Comparison of ENCODE assay signal across 27 mouse cellular contexts in the genomic region with DNA sequence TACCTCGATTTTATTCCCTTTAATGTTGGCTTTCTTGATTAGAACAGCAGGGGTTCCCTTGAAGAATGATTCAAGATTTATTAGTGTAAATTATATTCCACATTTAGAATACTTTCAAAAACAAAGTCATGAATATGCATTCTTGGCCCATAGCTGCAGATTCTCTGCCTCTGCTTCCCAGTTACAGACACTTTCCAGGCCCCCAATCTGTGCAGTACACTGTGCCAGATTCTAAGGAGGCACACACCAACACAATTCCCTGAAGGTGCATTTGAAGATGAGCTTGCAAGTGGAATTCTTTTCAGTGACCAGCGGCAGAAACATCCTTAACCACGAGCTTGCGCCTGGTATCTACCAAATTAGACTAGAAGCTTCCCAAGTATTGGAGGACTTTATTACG. TPM values are rescaled to one million over a fixed set of nuclear protein-coding genes. Genes with fewer than 3 reads are reported as not detected.
A peak's percentile ranks its signal among the peaks of the same experiment; 100 is the strongest.
DNase-seq lines count a peak whose midpoint lies in the region; ATAC-seq and TF ChIP-seq lines count a peak whose summit lies in the region.
"Had no signal": no experiment of that assay in that cellular context is flagged by ENCODE, and none has a peak within 500 bp of the region (broad histone marks: within the 10 kb centered on the region; RNA-seq: fewer than 3 reads in every experiment).

No protein-coding gene starts in this region.

- no peak overlapping the region for H3K4me2 ChIP-seq in forebrain, embryonic 16.5 days (ENCODE audit: low read length)
- H3K4me2 ChIP-seq in forebrain, embryonic 11.5 days (ENCODE audit: low read depth, low read length, severe bottlenecking) = no peak overlapping the region
- no peak overlapping the region for H3K4me2 ChIP-seq in intestine, embryonic 16.5 days (ENCODE audit: low read depth, low read length)
- no peak overlapping the region for H3K4me2 ChIP-seq in hindbrain, embryonic 12.5 days (replicated peaks)
- H3K4me2 ChIP-seq: embryonic facial prominence, embryonic 13.5 days; heart, embryonic 13.5 days; hindbrain, embryonic 14.5 days; kidney, embryonic 15.5 days; midbrain, embryonic 12.5 days; neural tube, embryonic 12.5 days had no signal

- TF ChIP-seq CTCF in left cerebral cortex, adult 2 months (IDR thresholded peaks at IDR 0.05) = no peak

- intact Hi-C loops in left cerebral cortex, adult 2 months (cut with DNase I) = no loop called here
- intact Hi-C loops in left cerebral cortex, postnatal 14 days (cut with DNase I) = no loop called here

- H3K27ac ChIP-seq in forebrain, embryonic 16.5 days (ENCODE audit: low read length) = no peak overlapping the region
- H3K27ac ChIP-seq in forebrain, embryonic 11.5 days (ENCODE audit: low read depth, low read length) = no peak overlapping the region
- H3K27ac ChIP-seq in left cerebral cortex, adult 2 months = no peak overlapping the region
- no peak overlapping the region for H3K27ac ChIP-seq in intestine, embryonic 16.5 days (ENCODE audit: low read length)
- H3K27ac ChIP-seq in hindbrain, embryonic 12.5 days = no peak overlapping the region
- H3K27ac ChIP-seq: embryonic facial prominence, embryonic 13.5 days; heart, embryonic 13.5 days; hindbrain, embryonic 14.5 days; kidney, embryonic 15.5 days; midbrain, embryonic 12.5 days; neural tube, embryonic 12.5 days; stomach, postnatal 0 days had no signal

- ATAC-seq in forebrain, embryonic 16.5 days = peak; percentile 87
- ATAC-seq in forebrain, embryonic 11.5 days (replicated peaks; ENCODE audit: low FRiP score) = no peak
- no peak for ATAC-seq in intestine, embryonic 16.5 days
- no peak for ATAC-seq in hindbrain, embryonic 12.5 days (ENCODE audit: low FRiP score)
- ATAC-seq: liver, postnatal 0 days had no signal

- no peaks in the 10 kb centered on the region for H3K9me3 ChIP-seq in forebrain, embryonic 16.5 days (ENCODE audit: control insufficient read depth, low read length)
- H3K9me3 ChIP-seq in forebrain, embryonic 11.5 days (ENCODE audit: control insufficient read depth, low read length) = no peaks in the 10 kb centered on the region
- H3K9me3 ChIP-seq in intestine, embryonic 16.5 days (ENCODE audit: control insufficient read depth, low read length) = no peaks in the 10 kb centered on the region
- no peaks in the 10 kb centered on the region for H3K9me3 ChIP-seq in hindbrain, embryonic 12.5 days (replicated peaks)
- H3K9me3 ChIP-seq: embryonic facial prominence, embryonic 13.5 days; heart, embryonic 13.5 days; kidney, embryonic 15.5 days; midbrain, embryonic 12.5 days; neural tube, embryonic 12.5 days had no signal

- no peak overlapping the region for H3K4me3 ChIP-seq in forebrain, embryonic 16.5 days (replicated peaks; ENCODE audit: low read length)
- H3K4me3 ChIP-seq in forebrain, embryonic 11.5 days (ENCODE audit: low read depth, low read length) = no peak overlapping the region
- H3K4me3 ChIP-seq in left cerebral cortex, adult 2 months = no peak overlapping the region
- H3K4me3 ChIP-seq in intestine, embryonic 16.5 days (ENCODE audit: low read length) = no peak overlapping the region
- no peak overlapping the region for H3K4me3 ChIP-seq in hindbrain, embryonic 12.5 days
- H3K4me3 ChIP-seq: embryonic facial prominence, embryonic 13.5 days; heart, embryonic 13.5 days; kidney, embryonic 15.5 days; midbrain, embryonic 12.5 days; neural tube, embryonic 12.5 days had no signal

- no peak for DNase-seq in forebrain, embryonic 11.5 days (ENCODE audit: low spot score)
- DNase-seq in left cerebral cortex, adult 2 months (ENCODE audit: extremely low spot score in 1 of 2, low spot score in 2 of 2) = peak; percentile 14 to 35
- no peak for DNase-seq in left cerebral cortex, adult 11 months (ENCODE audit: low spot score)
- DNase-seq in left cerebral cortex, postnatal 14 days (ENCODE audit: low spot score in 2 of 2) = peak; percentile 6 to 19
- DNase-seq in right cerebral cortex, postnatal 36 days (ENCODE audit: low spot score in 2 of 2) = peak; percentile 7 to 48
- DNase-seq: adrenal gland, postnatal 25 days; cerebellum, adult 2 months; heart, adult 11 months; kidney, postnatal 4 days; liver; liver, postnatal 0 days; lung, postnatal 10 days; thymus, postnatal 25 days had no signal

- H3K36me3 ChIP-seq in forebrain, embryonic 16.5 days (ENCODE audit: control insufficient read depth, insufficient read depth) = no peaks in the 10 kb centered on the region
- H3K36me3 ChIP-seq in forebrain, embryonic 11.5 days (ENCODE audit: control insufficient read depth, insufficient read depth, low read length) = no peaks in the 10 kb centered on the region
- no peaks in the 10 kb centered on the region for H3K36me3 ChIP-seq in intestine, embryonic 16.5 days (ENCODE audit: control insufficient read depth, insufficient read depth, low read length)
- H3K36me3 ChIP-seq in hindbrain, embryonic 12.5 days = no peaks in the 10 kb centered on the region
- H3K36me3 ChIP-seq: embryonic facial prominence, embryonic 13.5 days; heart, embryonic 13.5 days; kidney, embryonic 15.5 days; midbrain, embryonic 12.5 days; neural tube, embryonic 12.5 days had no signal

- no peaks in the 10 kb centered on the region for H3K27me3 ChIP-seq in forebrain, embryonic 16.5 days (replicated peaks; ENCODE audit: control insufficient read depth, insufficient read depth, low read length)
- H3K27me3 ChIP-seq in forebrain, embryonic 11.5 days (ENCODE audit: control insufficient read depth, insufficient read depth, low read length) = no peaks in the 10 kb centered on the region
- H3K27me3 ChIP-seq in intestine, embryonic 16.5 days (replicated peaks; ENCODE audit: control insufficient read depth, insufficient read depth, low read length) = no peaks in the 10 kb centered on the region
- H3K27me3 ChIP-seq in hindbrain, embryonic 12.5 days = no peaks in the 10 kb centered on the region
- H3K27me3 ChIP-seq: CH12.LX; embryonic facial prominence, embryonic 13.5 days; heart, embryonic 13.5 days; kidney, embryonic 15.5 days; midbrain, embryonic 12.5 days; neural tube, embryonic 12.5 days had no signal

- WGBS in forebrain, embryonic 16.5 days = 81% methylated on average over 5 of the region's 5 CpGs
- WGBS in forebrain, embryonic 11.5 days = 86% methylated on average over 5 of the region's 5 CpGs
- 85% methylated on average over 5 of the region's 5 CpGs for WGBS in intestine, embryonic 16.5 days
- WGBS in hindbrain, embryonic 12.5 days = 86% methylated on average over 5 of the region's 5 CpGs

- no peak overlapping the region for H3K9ac ChIP-seq in forebrain, embryonic 16.5 days (replicated peaks; ENCODE audit: low read depth, low read length)
- no peak overlapping the region for H3K9ac ChIP-seq in forebrain, embryonic 11.5 days (ENCODE audit: low read length)
- H3K9ac ChIP-seq in intestine, embryonic 16.5 days (ENCODE audit: low read depth, low read length) = no peak overlapping the region
- H3K9ac ChIP-seq in hindbrain, embryonic 12.5 days = no peak overlapping the region
- H3K9ac ChIP-seq: embryonic facial prominence, embryonic 13.5 days; heart, embryonic 13.5 days; hindbrain, embryonic 14.5 days; kidney, embryonic 15.5 days; liver, postnatal 0 days; midbrain, embryonic 12.5 days; neural tube, embryonic 12.5 days had no signal

- 0 out of 2 replicates have a peak, but pooled peaks cover 3% of the 10 kb centered on the region for H3K4me1 ChIP-seq in forebrain, embryonic 16.5 days (replicated peaks; ENCODE audit: control insufficient read depth, insufficient read depth, low read length)
- H3K4me1 ChIP-seq in forebrain, embryonic 11.5 days (replicated peaks; ENCODE audit: control insufficient read depth, insufficient read depth, low read length) = no peaks in the 10 kb centered on the region
- no peaks in the 10 kb centered on the region for H3K4me1 ChIP-seq in intestine, embryonic 16.5 days (ENCODE audit: control insufficient read depth, insufficient read depth, low read length)
- H3K4me1 ChIP-seq in hindbrain, embryonic 12.5 days = no peaks in the 10 kb centered on the region
- H3K4me1 ChIP-seq: embryonic facial prominence, embryonic 13.5 days; heart, embryonic 13.5 days; kidney, embryonic 15.5 days; midbrain, embryonic 12.5 days; neural tube, embryonic 12.5 days had no signal

RNA-seq across cellular contexts. Expression of a gene that starts 55.4 kb away (rescaled TPM):
- polyA plus RNA-seq in forebrain, embryonic 16.5 days (2015; fragmentation: Nextera tagmentation; extraction: Ambion mirVana) = 4.0 and 6.5 TPM in 2 replicates
- 0.87 and 1.0 TPM in 2 replicates for polyA plus RNA-seq in forebrain, embryonic 11.5 days (2014; fragmentation: Nextera tagmentation; extraction: Ambion mirVana)
- 10 to 100 TPM; 32.1 to 35.0 TPM for total RNA-seq in left cerebral cortex, adult 2 months (2021)
- 10 to 100 TPM; 32.2 to 32.8 TPM for total RNA-seq in left cerebral cortex, postnatal 14 days (2021)
- polyA plus RNA-seq in intestine, embryonic 16.5 days (2015; fragmentation: Nextera tagmentation; extraction: Ambion mirVana) = 0.78 and 0.80 TPM in 2 replicates
- polyA plus RNA-seq in hindbrain, embryonic 12.5 days (2016; fragmentation: Nextera tagmentation; extraction: Ambion mirVana) = 4.8 and 4.9 TPM in 2 replicates
- total RNA-seq: CH12.LX; common myeloid progenitor, adult 5-6 weeks; megakaryocyte progenitor cell, adult 5-6 weeks; MEL had no signal

Comparison
In these comparisons a context has a peak if more than half of its experiments do, and no peak if none do; other contexts are left out.
1. DNase-seq: peak in left cerebral cortex, adult 2 months (2 of 2), left cerebral cortex, postnatal 14 days (2 of 2) and right cerebral cortex, postnatal 36 days (2 of 2); none in forebrain, embryonic 11.5 days (single experiment) and left cerebral cortex, adult 11 months (single experiment).